Mouse (Mus musculus): Measurements from ENCODE around the gene Fabp3.

GRCm38 (mm10) chr4:130274346-130275015, 33.9 kb upstream of the Fabp3 start:
- TF ChIP-seq TAL1 (IDR thresholded peaks at IDR 0.05; ENCODE audit: low read length) (no peak), GATA1 (IDR thresholded peaks at IDR 0.05; ENCODE audit: low read length) (no peak)
